Mouse (Mus musculus) stomach, embryonic 14.5 days (tissue): ENCODE results near the gene Ebi3. TPM values are rescaled to one million over a fixed set of nuclear protein-coding genes. Genes with fewer than 3 reads are reported as not detected.
A peak's percentile ranks its signal among the peaks of the same experiment; 100 is the strongest.

Source experiments
- ATAC-seq: fragments of 200-750 bp; cut with Nextera tagmentation; 2 replicates; pipeline ENCODE4 v1.8.0; 2017; ENCODE audit warnings: low read depth, moderate TSS enrichment; ENCODE audit not compliant: insufficient number of reproducible peaks, insufficient read depth, low FRiP score
- H3K27ac ChIP-seq: fragments of 300-500 bp; sonication (generic); 2 replicates; pipeline ENCODE4 v1.5.1; 2014; ENCODE audit warnings: mild to moderate bottlenecking, low read length, moderate library complexity, mixed read lengths
- H3K27me3 ChIP-seq: fragments of 300-500 bp; sonication (generic); 2 replicates; pipeline ENCODE4 v1.6.1; 2014; ENCODE audit warnings: low read length, control low read depth, mixed read lengths; ENCODE audit not compliant: control insufficient read depth, insufficient read depth
- H3K36me3 ChIP-seq: fragments of 300-500 bp; sonication (generic); 2 replicates; pipeline ENCODE4 v1.6.1; 2014; ENCODE audit warnings: mild to moderate bottlenecking, control low read depth, low read length, moderate library complexity, mixed read lengths; ENCODE audit not compliant: control insufficient read depth, insufficient read depth
- H3K4me1 ChIP-seq: fragments of 300-500 bp; sonication (generic); 2 replicates; pipeline ENCODE4 v1.6.1; 2014; ENCODE audit warnings: low read length, control low read depth, mixed read lengths; ENCODE audit not compliant: control insufficient read depth, insufficient read depth
- H3K4me2 ChIP-seq: fragments of 300-500 bp; sonication (generic); replicated peaks from 2 replicates; pipeline ENCODE4 v1.6.1; 2014; ENCODE audit warnings: low read depth, low read length, control low read depth
- H3K4me3 ChIP-seq: fragments of 300-500 bp; sonication (generic); 2 replicates; pipeline ENCODE4 v1.5.1; 2014; ENCODE audit warnings: low read depth, low read length, control low read depth
- H3K9ac ChIP-seq: fragments of 300-500 bp; sonication (generic); replicated peaks from 2 replicates; pipeline ENCODE4 v1.6.1; 2014; ENCODE audit warnings: low read depth, mild to moderate bottlenecking, control low read depth, low read length, moderate library complexity, mixed read lengths
- H3K9me3 ChIP-seq: fragments of 300-500 bp; sonication (generic); 2 replicates; pipeline ENCODE4 v1.6.1; 2016; ENCODE audit warnings: low read depth, low read length, control low read depth; ENCODE audit not compliant: control insufficient read depth
- WGBS: fragments of 180-500 bp; shearing (Covaris S2); extraction: QIAGEN DNeasy Blood & Tissue Kit; methylation state at CpG from one replicate; pipeline ENCODE4 v1.1.7; 2014; 5-methylcytosine and 5-hydroxymethylcytosine counted together
- polyA plus RNA-seq: library from polyadenylated mRNA; unstranded; fragments of >200 nt; fragmentation: Nextera tagmentation; extraction: Ambion mirVana; gene quantifications from 2 replicates; pipeline ENCODE4 v1.2.1, GENCODE M21; 2014

The Ebi3 gene
- polyA plus RNA-seq, 1 experiment from 2014 or later, result 2.7 TPM

GRCm38 (mm10) chr17:55954229-55954628, 1.8 kb downstream of the Ebi3 start:
- H3K36me3 ChIP-seq, result no peaks in the 10 kb centered on the region
- no peaks in the 10 kb centered on the region for H3K9me3 ChIP-seq
- H3K4me1 ChIP-seq, result peaks cover 9% of the 10 kb centered on the region; the same call in 1 of the 2 replicates
- H3K4me3 ChIP-seq, result no peak overlapping the region
- no peak overlapping the region for H3K9ac ChIP-seq
- no peak overlapping the region for H3K4me2 ChIP-seq
- no peak for ATAC-seq
- 34% methylated on average over 16 of the region's 16 CpGs for WGBS
- H3K27ac ChIP-seq, result no peak overlapping the region
- H3K27me3 ChIP-seq, result no peaks in the 10 kb centered on the region; the same call in 1 of the 2 replicates

- Histone ChIP-seq H3K27me3 (no peaks in the 10 kb centered on the region; the same call in 1 of the 2 replicates), H3K9ac (no peak overlapping the region), H3K4me3 (peak overlapping the region; percentile 36), H3K4me1 (peaks cover 9% of the 10 kb centered on the region; the same call in 1 of the 2 replicates), H3K36me3 (peaks cover 2% of the 10 kb centered on the region; the same call in 1 of the 2 replicates), H3K9me3 (no peaks in the 10 kb centered on the region), H3K27ac (no peak overlapping the region), H3K4me2 (peak overlapping the region; percentile 54)
- WGBS, result 2% methylated on average over 26 of the region's 26 CpGs
- peak; percentile 21; the same call in 1 of the 2 replicates for ATAC-seq
Observed at GRCm38 (mm10) chr17:55956129-55956528, 3.7 kb downstream of the Ebi3 start.

GRCm38 (mm10) chr17:55956591-55956990, 4.2 kb downstream of the Ebi3 start:
- 34% methylated on average over 6 of the region's 6 CpGs for WGBS
- H3K9me3 ChIP-seq, result no peaks in the 10 kb centered on the region
- no peaks in the 10 kb centered on the region; the same call in 1 of the 2 replicates for H3K27me3 ChIP-seq
- peaks cover 9% of the 10 kb centered on the region; the same call in 1 of the 2 replicates for H3K4me1 ChIP-seq
- peak overlapping the region; percentile 36 for H3K4me3 ChIP-seq
- no peak overlapping the region for H3K27ac ChIP-seq
- ATAC-seq, result no peak
- H3K36me3 ChIP-seq, result peaks cover 5% of the 10 kb centered on the region; the same call in 1 of the 2 replicates
- peak overlapping the region; percentile 54 for H3K4me2 ChIP-seq
- H3K9ac ChIP-seq, result no peak overlapping the region

- Histone ChIP-seq H3K4me1 (peaks cover 9% of the 10 kb centered on the region; the same call in 1 of the 2 replicates), H3K9me3 (no peaks in the 10 kb centered on the region), H3K27ac (no peak overlapping the region), H3K9ac (no peak overlapping the region), H3K4me2 (no peak overlapping the region), H3K36me3 (peaks cover 9% of the 10 kb centered on the region; the same call in 1 of the 2 replicates), H3K27me3 (no peaks in the 10 kb centered on the region; the same call in 1 of the 2 replicates), H3K4me3 (no peak overlapping the region)
- no peak for ATAC-seq
- WGBS, result 13% methylated on average over 9 of the region's 9 CpGs
Observed at GRCm38 (mm10) chr17:55957168-55957567, 4.7 kb downstream of the Ebi3 start.

- H3K4me2 ChIP-seq, result peak overlapping the region; percentile 69
- peak overlapping the region; percentile 47 for H3K4me3 ChIP-seq
- WGBS, result 73% methylated on average over 12 of the region's 13 CpGs
- H3K9me3 ChIP-seq, result no peaks in the 10 kb centered on the region
- H3K27ac ChIP-seq, result no peak overlapping the region
- peak overlapping the region; percentile 29 for H3K9ac ChIP-seq
- peaks cover 9% of the 10 kb centered on the region; the same call in 1 of the 2 replicates for H3K4me1 ChIP-seq
- no peak for ATAC-seq
- H3K36me3 ChIP-seq, result peaks cover 9% of the 10 kb centered on the region; the same call in 1 of the 2 replicates
- H3K27me3 ChIP-seq, result no peaks in the 10 kb centered on the region
Observed at GRCm38 (mm10) chr17:55957726-55958583, 5.5 kb downstream of the Ebi3 start.

GRCm38 (mm10) chr17:55958584-55958886, 6.1 kb downstream of the Ebi3 start:
- H3K27me3 ChIP-seq, result no peaks in the 10 kb centered on the region
- H3K9ac ChIP-seq, result peak overlapping the region; percentile 29
- H3K4me2 ChIP-seq, result peak overlapping the region; percentile 69
- no peaks in the 10 kb centered on the region for H3K9me3 ChIP-seq
- peak overlapping the region; percentile 47 for H3K4me3 ChIP-seq
- ATAC-seq, result no peak
- H3K4me1 ChIP-seq, result peaks cover 9% of the 10 kb centered on the region; the same call in 1 of the 2 replicates
- H3K27ac ChIP-seq, result peak overlapping the region; percentile 97
- WGBS, result 28% methylated on average over 2 of the region's 2 CpGs
- peaks cover 9% of the 10 kb centered on the region; the same call in 1 of the 2 replicates for H3K36me3 ChIP-seq

- Histone ChIP-seq H3K36me3 (peaks cover 9% of the 10 kb centered on the region; the same call in 1 of the 2 replicates), H3K27me3 (no peaks in the 10 kb centered on the region), H3K4me2 (peak within 1 kb of the TSS; percentile 69), H3K27ac (peak within 1 kb of the TSS; percentile 97), H3K4me3 (peak within 1 kb of the TSS; percentile 47), H3K4me1 (peaks cover 9% of the 10 kb centered on the region; the same call in 1 of the 2 replicates), H3K9ac (peak within 1 kb of the TSS; percentile 29), H3K9me3 (no peaks in the 10 kb centered on the region)
- ATAC-seq, result peak; percentile 92
- under 1% methylated on average over 45 of the region's 46 CpGs for WGBS
Observed at GRCm38 (mm10) chr17:55958918-55959728, 6.7 kb downstream of the Ebi3 start, which contains the start of gene Yju2. TSS of gene Yju2 (plus strand) at chr17:55959099.
